Mouse (Mus musculus) embryonic fibroblast, embryonic 13.5 days (primary cell): ENCODE measurements around the gene Xlr5c. TPM values are rescaled to one million over a fixed set of nuclear protein-coding genes. Genes with fewer than 3 reads are reported as not detected.
"Not testable (repeated sequence)": the region's sequence is repeated elsewhere in the genome, so short reads cannot be mapped to it uniquely, and the experiment has no call there.

ENCODE experiments used
- H3K27ac ChIP-seq: 2 replicates; pipeline ENCODE4 v1.5.1; 2012; ENCODE audit warnings: low read length, control low read depth, inconsistent platforms; ENCODE audit not compliant: insufficient read depth
- H3K4me1 ChIP-seq: 2 replicates; pipeline ENCODE4 v1.6.1; 2011; ENCODE audit warnings: low read length; ENCODE audit not compliant: control insufficient read depth, insufficient read depth
- H3K4me3 ChIP-seq: 2 replicates; pipeline ENCODE4 v1.5.1; 2011; ENCODE audit warnings: mild to moderate bottlenecking, control low read depth, low read length; ENCODE audit not compliant: insufficient read depth
- CTCF ChIP-seq: IDR thresholded peaks from 2 replicates; pipeline ENCODE4 v1.5.1; 2011; ENCODE audit warnings: mild to moderate bottlenecking, control low read depth, low read length, moderate library complexity, borderline replicate concordance; ENCODE audit not compliant: insufficient read depth
- POLR2A ChIP-seq: IDR thresholded peaks from 2 replicates; pipeline ENCODE4 v1.6.1; 2011; ENCODE audit warnings: low read depth, mild to moderate bottlenecking, control low read depth, low read length, moderate library complexity
- polyA plus RNA-seq: library from polyadenylated mRNA; stranded (reverse); fragments of >200 nt; gene quantifications from 2 replicates; pipeline ENCODE4 v1.2.4, GENCODE M21; 2011; ENCODE audit warnings: low read depth; ENCODE audit not compliant: missing spikeins, insufficient read length

Xlr5c gene
- not detected in 2 replicates for polyA plus RNA-seq

- H3K4me1 ChIP-seq, H3K4me3 ChIP-seq, H3K27ac ChIP-seq: not testable (repeated sequence)
Measured at GRCm38 (mm10) chrX:73292876-73293275, at the start of gene Xlr5c, which contains the start of gene Xlr5a. Xlr5c (minus strand) TSS chrX:73292976. Xlr5a (minus strand) TSS chrX:73292976.

DNA sequence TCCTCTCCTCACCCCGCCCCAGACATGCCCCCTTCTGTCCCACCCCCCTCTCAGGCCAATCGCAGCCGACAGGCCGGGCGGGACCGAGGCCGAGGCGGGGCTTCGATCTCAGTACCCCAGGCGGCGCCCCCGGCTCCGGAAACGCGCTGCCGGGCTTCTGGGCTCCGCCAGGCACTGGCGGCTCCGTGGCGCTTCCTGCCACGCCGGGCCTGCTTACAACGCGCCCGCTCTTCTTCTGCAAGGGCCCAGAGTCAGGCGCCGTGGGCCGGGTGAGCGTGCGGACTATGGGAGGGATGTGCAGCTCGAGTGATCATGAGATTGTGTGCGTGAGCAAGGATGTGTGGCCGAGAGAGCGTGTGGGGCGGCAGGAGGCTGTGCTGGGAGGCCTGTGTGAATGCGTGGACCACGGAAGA is 49.7 kb upstream of the Xlr5c start, which contains the start of gene Zfp275:
Gene Zfp275 (plus strand): TSS at position 139 of the 413 bp plus-strand sequence.
- H3K27ac ChIP-seq: 0 out of 2 replicates have a peak within 1 kb of the TSS, but pooled peaks have one; percentile 4
- no peaks in the 10 kb centered on the region for H3K4me1 ChIP-seq
- TF ChIP-seq POLR2A (peak; percentile 80), CTCF (no peak)
- peak within 1 kb of the TSS; percentile 77 for H3K4me3 ChIP-seq

DNA sequence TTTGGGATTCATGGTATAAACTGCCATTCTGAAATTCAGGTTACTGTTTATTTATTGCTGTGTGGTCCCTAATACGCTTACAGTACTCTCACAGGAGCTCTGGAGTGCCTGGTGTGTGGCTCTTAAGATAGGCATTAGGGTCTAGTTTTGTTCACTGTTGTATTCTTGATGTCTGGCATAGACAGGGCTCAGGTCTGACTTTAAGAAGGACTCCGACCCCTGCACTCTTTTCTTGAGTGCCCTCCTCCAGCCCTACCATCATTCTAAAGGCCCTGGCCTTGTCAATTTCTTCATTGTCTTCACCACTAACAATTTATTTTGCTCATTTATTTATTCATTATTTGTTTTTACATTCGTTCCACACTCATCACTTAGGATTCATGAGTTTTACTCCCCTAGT is 49.3 kb upstream of the Xlr5c start:
- Histone ChIP-seq H3K27ac (no peak overlapping the region), H3K4me3 (no peak overlapping the region; the same call in 1 of the 2 replicates), H3K4me1 (no peaks in the 10 kb centered on the region)
- TF ChIP-seq POLR2A: no peak
- TF ChIP-seq CTCF: no peak

DNA sequence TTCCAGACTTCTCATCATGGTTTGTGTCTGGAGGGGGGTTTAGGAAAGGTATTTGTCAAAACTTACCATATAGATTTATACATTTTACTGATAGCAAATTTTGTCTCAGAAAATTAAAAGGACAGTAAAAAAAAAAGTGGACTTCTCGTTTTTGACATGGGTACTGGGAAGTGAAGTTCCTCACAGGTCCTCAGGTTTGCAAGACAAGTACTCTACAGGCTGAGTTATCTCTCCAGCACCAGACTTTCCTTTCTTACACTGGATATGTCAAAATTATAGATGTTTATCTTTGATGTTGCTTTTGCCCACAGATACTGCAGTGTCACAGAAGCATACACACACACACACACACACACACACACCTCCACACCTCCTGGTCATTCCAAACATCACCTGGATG is 48.7 kb upstream of the Xlr5c start:
- no peak overlapping the region for H3K27ac ChIP-seq
- H3K4me1 ChIP-seq: no peaks in the 10 kb centered on the region
- no peak for TF ChIP-seq POLR2A
- TF ChIP-seq CTCF: no peak
- no peak overlapping the region for H3K4me3 ChIP-seq

GRCm38 (mm10) chrX:73336740-73337139 is 44.0 kb upstream of the Xlr5c start, which contains the start of gene Gm45015:
Gm45015 (minus strand) TSS chrX:73336840.
- no peak within 1 kb of the TSS for H3K4me3 ChIP-seq

DNA sequence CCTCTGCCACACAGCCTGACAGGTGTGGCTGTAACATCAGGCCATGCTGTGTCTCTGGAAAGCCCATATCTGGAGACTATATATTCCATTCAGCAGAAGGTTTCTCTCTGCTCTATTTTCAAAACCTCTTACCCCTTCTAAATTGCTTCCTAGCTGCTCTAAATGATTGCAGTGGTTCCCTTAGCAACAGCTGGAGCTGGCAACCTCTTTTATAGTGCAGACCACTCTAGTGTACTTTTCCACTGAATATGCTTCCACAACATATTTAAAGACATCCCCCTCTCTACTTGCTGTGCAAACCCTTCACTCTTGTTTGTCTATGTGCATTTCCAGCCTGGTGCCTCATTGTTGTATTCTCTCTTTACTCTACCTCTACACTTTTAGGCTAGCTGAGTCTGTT is 40.8 kb upstream of the Xlr5c start:
- no peak overlapping the region for H3K4me3 ChIP-seq

More at GRCm38 (mm10) chrX:73336740-73337139, 44.0 kb upstream of the Xlr5c start, which contains the start of gene Gm45015:
- no peak for TF ChIP-seq CTCF
- no peak for TF ChIP-seq POLR2A
- H3K4me1 ChIP-seq: no peaks in the 10 kb centered on the region
- H3K27ac ChIP-seq: no peak within 1 kb of the TSS

GRCm38 (mm10) chrX:73327215-73327614 is 34.4 kb upstream of the Xlr5c start:
- TF ChIP-seq CTCF: no peak
- no peak for TF ChIP-seq POLR2A
- no peak overlapping the region for H3K4me3 ChIP-seq
- no peak overlapping the region for H3K27ac ChIP-seq
- H3K4me1 ChIP-seq: no peaks in the 10 kb centered on the region

More for the DNA sequence above, 40.8 kb upstream of the Xlr5c start:
- Histone ChIP-seq H3K27ac (no peak overlapping the region), H3K4me1 (no peaks in the 10 kb centered on the region)
- no peak for TF ChIP-seq CTCF
- TF ChIP-seq POLR2A: no peak

DNA sequence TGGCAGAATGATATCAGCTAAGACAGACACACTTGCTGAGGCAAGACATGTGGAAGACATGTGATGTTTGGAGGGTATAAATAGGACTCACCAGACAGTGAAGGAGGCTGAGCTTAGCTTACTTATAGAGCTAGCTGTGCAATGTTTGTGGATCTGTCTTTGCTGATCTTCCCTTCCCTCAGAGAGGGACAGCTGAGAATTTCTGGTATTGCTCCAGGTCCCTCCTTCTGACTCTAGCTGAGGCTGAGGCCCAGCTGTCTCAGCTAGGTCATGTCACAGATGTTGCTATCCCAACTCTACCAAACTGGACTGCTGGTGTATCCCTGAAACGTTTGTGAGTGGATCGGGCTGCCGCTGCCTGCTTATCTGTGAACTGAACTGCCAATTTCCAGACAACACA is 28.3 kb upstream of the Xlr5c start:
- H3K4me3 ChIP-seq: no peak overlapping the region
- no peak for TF ChIP-seq CTCF
- no peak for TF ChIP-seq POLR2A
- no peaks in the 10 kb centered on the region for H3K4me1 ChIP-seq
- no peak overlapping the region for H3K27ac ChIP-seq

DNA sequence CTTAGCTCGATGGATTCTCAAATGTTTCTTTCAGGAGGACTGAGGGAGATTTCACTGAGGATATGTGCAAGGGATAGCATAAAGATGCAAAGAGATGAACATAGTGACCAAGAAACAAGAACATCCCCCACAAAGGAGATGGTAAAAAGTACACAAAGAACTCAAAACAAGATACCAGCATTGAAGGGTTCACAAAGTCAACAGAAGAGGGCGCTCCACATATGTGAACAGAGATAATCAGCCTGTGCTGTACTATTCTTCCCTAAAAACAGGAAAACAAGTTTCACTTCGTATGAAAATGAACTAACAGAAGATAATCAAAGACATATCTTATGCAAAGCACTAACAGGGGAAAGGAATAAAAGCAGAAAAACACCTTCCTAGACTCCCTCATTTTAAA is 19.7 kb upstream of the Xlr5c start:
- no peaks in the 10 kb centered on the region for H3K4me1 ChIP-seq
- H3K4me3 ChIP-seq: no peak overlapping the region
- no peak overlapping the region for H3K27ac ChIP-seq
- TF ChIP-seq CTCF (no peak), POLR2A (no peak)

- H3K4me1 ChIP-seq, H3K4me3 ChIP-seq, H3K27ac ChIP-seq: not testable (repeated sequence)
Measured at GRCm38 (mm10) chrX:73295745-73296144, 3.0 kb upstream of the Xlr5c start.

DNA sequence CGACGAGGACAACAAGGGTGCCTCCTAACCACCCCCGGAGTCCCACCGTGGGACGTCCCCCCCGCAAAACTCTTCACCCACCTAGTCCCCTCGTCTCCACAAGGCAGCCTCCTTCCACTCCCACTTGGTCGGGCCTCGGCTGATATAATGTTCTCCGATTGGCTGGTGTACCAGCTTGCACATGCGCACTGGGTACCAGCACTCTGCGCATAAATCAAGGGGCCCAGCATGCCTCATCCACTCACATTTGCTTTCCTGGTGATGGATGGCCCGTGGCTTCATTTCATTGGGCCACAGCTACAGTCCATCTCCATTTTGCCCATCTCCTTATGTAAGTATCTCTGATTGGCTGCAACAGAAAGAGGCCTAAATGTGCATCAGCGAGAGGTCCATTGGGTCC is 27.5 kb downstream of the Xlr5c start, which contains the start of gene Xlr3c:
Gene Xlr3c (minus strand): TSS at position 121 of the 400 bp plus-strand sequence.
- H3K27ac ChIP-seq, H3K4me1 ChIP-seq, H3K4me3 ChIP-seq: not testable (repeated sequence)

DNA sequence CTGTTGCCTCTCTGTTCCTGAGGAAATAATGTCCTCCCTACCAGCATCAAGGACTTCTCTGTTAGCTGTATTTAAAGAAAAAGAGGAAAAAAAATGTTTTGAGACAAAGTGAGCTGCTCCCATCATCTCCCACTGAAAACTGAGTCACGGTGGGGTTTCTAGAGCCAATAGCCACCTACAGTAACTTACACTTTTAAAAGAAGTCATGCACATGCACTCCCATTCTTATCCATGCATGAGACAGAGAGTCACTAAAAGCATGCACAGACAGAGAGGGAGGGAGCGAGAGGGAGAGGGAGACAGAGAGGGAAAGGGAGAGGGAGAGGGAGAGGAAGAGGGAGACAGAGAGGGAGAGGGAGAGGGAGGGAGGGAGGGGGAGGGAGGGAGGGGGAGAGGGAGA is 30.3 kb downstream of the Xlr5c start:
- H3K4me1 ChIP-seq, H3K27ac ChIP-seq, H3K4me3 ChIP-seq: not testable (repeated sequence)

GRCm38 (mm10) chrX:73242821-73243325 is 49.9 kb downstream of the Xlr5c start, which contains the start of gene Xlr4c:
Xlr4c (minus strand) TSS chrX:73243130.
- not testable (repeated sequence) for H3K4me1 ChIP-seq

More at GRCm38 (mm10) chrX:73242821-73243325, 49.9 kb downstream of the Xlr5c start, which contains the start of gene Xlr4c:
- not testable (repeated sequence) for H3K27ac ChIP-seq, H3K4me3 ChIP-seq
